Mouse (Mus musculus): ENCODE measurements around the gene Lrguk. TPM values are rescaled to one million over a fixed set of nuclear protein-coding genes. Genes with fewer than 3 reads are reported as not detected.

The Lrguk gene
- polyA plus RNA-seq, 1 experiment: 0.31 TPM

DNA sequence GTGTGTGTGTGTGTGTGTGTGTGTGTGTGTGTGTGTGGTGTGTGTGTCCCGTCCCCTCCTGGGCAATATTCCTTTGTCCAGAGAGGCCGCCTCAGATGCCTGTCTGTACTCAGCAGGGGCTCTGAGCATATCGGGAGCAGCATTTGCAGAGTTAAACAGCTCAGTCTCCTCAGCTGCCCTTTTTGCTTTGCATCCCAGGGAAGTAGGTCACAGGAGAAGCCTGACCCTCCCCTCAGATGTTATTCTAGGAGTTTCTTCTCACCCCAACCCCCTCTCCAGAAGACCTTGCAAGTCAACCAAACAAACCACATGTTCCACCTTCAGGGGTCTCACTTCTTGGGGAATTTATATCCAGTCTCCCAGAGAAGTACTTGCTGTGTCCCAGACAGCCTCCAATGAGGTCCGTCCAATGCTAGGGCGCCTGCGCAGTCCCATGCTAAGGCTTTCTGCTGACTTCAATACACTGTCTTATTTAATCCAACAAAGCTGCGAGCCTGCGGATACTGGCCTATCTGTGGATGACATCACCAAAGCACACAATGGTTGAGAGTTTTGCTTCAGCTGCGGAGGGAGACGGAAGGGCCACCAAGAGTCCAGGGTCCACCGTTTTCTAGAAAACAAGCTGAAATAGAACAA lies 17.4 kb downstream of the Lrguk start:
- no peaks in the 10 kb centered on the region for H3K27me3 ChIP-seq (ENCODE audit: control insufficient read depth, insufficient read depth, low read length)
- peaks cover 23% of the 10 kb centered on the region for H3K4me1 ChIP-seq (replicated peaks; ENCODE audit: control insufficient read depth, insufficient read depth, low read length)
- H3K27ac ChIP-seq (ENCODE audit: control insufficient read depth, insufficient read depth, low read length): peak overlapping the region; percentile 57
- no peak for DNase-seq
- no peaks in the 10 kb centered on the region for H3K36me3 ChIP-seq (ENCODE audit: control insufficient read depth, insufficient read depth, low read length)
- 93% methylated on average over 11 of the region's 11 CpGs for WGBS
- no peak overlapping the region for H3K4me3 ChIP-seq (ENCODE audit: control insufficient read depth, insufficient read depth, low read length)
- TF ChIP-seq POLR2A (IDR thresholded peaks at IDR 0.05; ENCODE audit: control insufficient read depth, extremely low read depth, insufficient read depth, low read length, poor library complexity): no peak
- TF ChIP-seq CTCF (IDR thresholded peaks at IDR 0.05; ENCODE audit: borderline replicate concordance, control insufficient read depth, extremely low read depth, insufficient read depth, low read length, poor library complexity): no peak

DNA sequence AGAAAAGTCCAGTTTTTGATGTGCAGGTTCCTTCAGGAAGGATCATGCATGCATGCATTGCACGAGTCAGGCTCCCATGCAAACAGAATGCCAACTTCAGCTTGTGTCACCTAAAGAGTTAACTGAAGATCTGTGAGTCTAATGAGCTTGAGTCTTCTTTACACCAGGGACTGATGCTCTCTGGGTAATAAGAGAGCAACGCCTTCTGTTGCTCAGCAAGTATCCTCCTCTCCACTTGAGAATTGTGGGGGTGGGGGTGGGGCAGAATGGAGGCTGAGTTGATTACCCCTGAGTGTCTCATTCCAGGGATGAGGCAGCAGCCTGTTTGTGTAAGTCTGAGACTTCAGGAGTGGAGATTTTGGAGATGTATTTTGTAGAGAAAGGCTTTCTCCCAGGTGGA lies 20.2 kb downstream of the Lrguk start:
- DNase-seq: no peak
- no peaks in the 10 kb centered on the region for H3K36me3 ChIP-seq (ENCODE audit: control insufficient read depth, insufficient read depth, low read length)
- no peak overlapping the region for H3K4me3 ChIP-seq (ENCODE audit: control insufficient read depth, insufficient read depth, low read length)
- H3K27ac ChIP-seq (ENCODE audit: control insufficient read depth, insufficient read depth, low read length): no peak overlapping the region
- no peaks in the 10 kb centered on the region for H3K27me3 ChIP-seq (ENCODE audit: control insufficient read depth, insufficient read depth, low read length)
- 93% methylated on average over 2 of the region's 2 CpGs for WGBS
- peaks cover 22% of the 10 kb centered on the region for H3K4me1 ChIP-seq (replicated peaks; ENCODE audit: control insufficient read depth, insufficient read depth, low read length)
- TF ChIP-seq POLR2A (IDR thresholded peaks at IDR 0.05; ENCODE audit: control insufficient read depth, extremely low read depth, insufficient read depth, low read length, poor library complexity) (no peak), CTCF (IDR thresholded peaks at IDR 0.05; ENCODE audit: borderline replicate concordance, control insufficient read depth, extremely low read depth, insufficient read depth, low read length, poor library complexity) (no peak)

DNA sequence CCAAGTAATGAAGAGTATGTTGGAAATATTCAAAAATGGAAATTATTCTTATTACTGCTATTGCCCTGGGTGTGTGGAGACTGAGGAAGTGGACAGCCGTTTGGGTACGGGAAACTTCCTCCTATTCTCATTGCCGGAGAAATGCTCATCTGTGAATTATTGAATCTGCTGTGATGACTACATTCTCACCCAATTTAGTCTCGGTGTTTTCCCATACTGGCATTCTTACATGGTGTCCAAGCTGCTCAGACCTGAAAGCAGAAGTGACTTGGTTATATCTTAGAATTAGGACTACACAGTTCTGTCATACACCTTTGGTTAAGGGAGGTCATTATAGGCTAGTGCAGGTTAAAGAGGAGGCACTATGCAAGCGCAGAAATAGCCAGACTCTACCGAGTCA lies 30.5 kb downstream of the Lrguk start:
- Histone ChIP-seq H3K27ac (ENCODE audit: control insufficient read depth, insufficient read depth, low read length) (no peak overlapping the region), H3K4me3 (ENCODE audit: control insufficient read depth, insufficient read depth, low read length) (no peak overlapping the region), H3K4me1 (replicated peaks; ENCODE audit: control insufficient read depth, insufficient read depth, low read length) (no peaks in the 10 kb centered on the region), H3K36me3 (ENCODE audit: control insufficient read depth, insufficient read depth, low read length) (no peaks in the 10 kb centered on the region), H3K27me3 (ENCODE audit: control insufficient read depth, insufficient read depth, low read length) (no peaks in the 10 kb centered on the region)
- DNase-seq: no peak
- TF ChIP-seq POLR2A (IDR thresholded peaks at IDR 0.05; ENCODE audit: control insufficient read depth, extremely low read depth, insufficient read depth, low read length, poor library complexity) (no peak), CTCF (IDR thresholded peaks at IDR 0.05; ENCODE audit: borderline replicate concordance, control insufficient read depth, extremely low read depth, insufficient read depth, low read length, poor library complexity) (no peak)
- WGBS: 78% methylated on average over 6 of the region's 6 CpGs

DNA sequence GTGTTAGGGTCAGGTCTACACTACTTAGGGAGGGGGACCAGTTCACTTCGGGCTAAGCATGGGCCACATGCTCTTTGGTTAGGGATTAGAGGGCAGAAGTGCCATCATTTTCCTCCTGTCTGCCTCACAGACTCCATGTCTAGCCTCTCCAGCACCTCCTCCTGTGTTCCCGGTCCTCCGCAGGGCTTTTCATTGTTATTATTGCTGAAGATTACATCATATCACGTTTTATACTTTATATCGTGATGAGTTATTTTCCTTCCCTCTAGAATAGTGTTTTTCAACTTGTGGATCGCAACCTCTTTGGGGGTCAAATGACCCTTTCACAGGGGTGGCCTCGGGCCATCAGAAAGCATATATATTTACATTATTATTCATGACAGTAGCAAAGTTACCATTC lies 37.5 kb downstream of the Lrguk start:
- Histone ChIP-seq H3K4me1 (replicated peaks; ENCODE audit: control insufficient read depth, insufficient read depth, low read length) (no peaks in the 10 kb centered on the region; the same call in 1 of the 2 replicates), H3K36me3 (ENCODE audit: control insufficient read depth, insufficient read depth, low read length) (no peaks in the 10 kb centered on the region), H3K27me3 (ENCODE audit: control insufficient read depth, insufficient read depth, low read length) (no peaks in the 10 kb centered on the region), H3K4me3 (ENCODE audit: control insufficient read depth, insufficient read depth, low read length) (no peak overlapping the region), H3K27ac (ENCODE audit: control insufficient read depth, insufficient read depth, low read length) (no peak overlapping the region)
- DNase-seq: no peak
- TF ChIP-seq POLR2A (IDR thresholded peaks at IDR 0.05; ENCODE audit: control insufficient read depth, extremely low read depth, insufficient read depth, low read length, poor library complexity) (no peak), CTCF (IDR thresholded peaks at IDR 0.05; ENCODE audit: borderline replicate concordance, control insufficient read depth, extremely low read depth, insufficient read depth, low read length, poor library complexity) (no peak)
- WGBS: 96% methylated on average over 7 of the region's 7 CpGs

DNA sequence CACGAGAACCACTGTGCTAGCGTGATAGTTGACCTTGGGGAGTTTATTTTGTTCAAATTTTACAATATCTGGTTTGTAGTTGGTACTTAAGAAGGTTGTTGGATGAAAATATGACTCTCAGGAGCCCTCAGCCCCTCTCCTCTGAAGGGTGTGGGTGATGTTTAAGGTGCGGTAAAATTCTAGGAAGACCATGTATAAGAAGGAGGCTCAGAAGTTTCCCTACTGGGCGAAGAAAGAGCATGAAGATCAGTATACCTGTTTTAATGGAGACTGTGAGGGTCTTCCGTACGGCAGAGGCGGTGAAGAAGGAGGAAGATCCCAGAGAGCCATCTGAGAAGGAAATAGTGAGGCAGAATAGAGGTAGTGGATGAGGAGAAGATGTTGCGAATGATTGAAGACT lies 38.0 kb downstream of the Lrguk start:
- H3K4me1 ChIP-seq (replicated peaks; ENCODE audit: control insufficient read depth, insufficient read depth, low read length): no peaks in the 10 kb centered on the region; the same call in 1 of the 2 replicates
- no peaks in the 10 kb centered on the region for H3K36me3 ChIP-seq (ENCODE audit: control insufficient read depth, insufficient read depth, low read length)
- H3K27me3 ChIP-seq (ENCODE audit: control insufficient read depth, insufficient read depth, low read length): no peaks in the 10 kb centered on the region
- 98% methylated on average over 8 of the region's 8 CpGs for WGBS
- TF ChIP-seq POLR2A (IDR thresholded peaks at IDR 0.05; ENCODE audit: control insufficient read depth, extremely low read depth, insufficient read depth, low read length, poor library complexity) (no peak), CTCF (IDR thresholded peaks at IDR 0.05; ENCODE audit: borderline replicate concordance, control insufficient read depth, extremely low read depth, insufficient read depth, low read length, poor library complexity) (no peak)
- DNase-seq: no peak
- no peak overlapping the region for H3K27ac ChIP-seq (ENCODE audit: control insufficient read depth, insufficient read depth, low read length)
- no peak overlapping the region for H3K4me3 ChIP-seq (ENCODE audit: control insufficient read depth, insufficient read depth, low read length)

DNA sequence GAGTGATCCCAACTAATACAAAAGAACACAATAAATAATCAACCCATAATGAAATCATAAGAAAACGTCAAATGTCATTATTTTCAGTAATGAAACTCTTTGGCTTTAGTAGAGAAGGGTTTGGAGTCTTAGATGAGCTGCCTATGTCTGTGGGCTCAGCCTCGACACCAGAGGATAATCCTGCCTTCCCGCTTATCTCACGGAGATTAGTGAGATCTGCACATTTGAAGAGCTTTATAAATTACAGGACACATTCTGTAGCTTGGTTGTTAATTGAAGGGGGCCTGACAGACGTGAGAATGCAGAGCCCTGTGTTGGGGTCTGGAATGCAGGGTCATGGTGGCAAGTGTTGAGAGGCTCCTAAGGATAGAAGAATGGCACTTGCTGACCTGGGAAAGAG lies 42.7 kb downstream of the Lrguk start:
- no peaks in the 10 kb centered on the region for H3K36me3 ChIP-seq (ENCODE audit: control insufficient read depth, insufficient read depth, low read length)
- DNase-seq: no peak
- no peaks in the 10 kb centered on the region for H3K27me3 ChIP-seq (ENCODE audit: control insufficient read depth, insufficient read depth, low read length)
- no peak for TF ChIP-seq POLR2A (IDR thresholded peaks at IDR 0.05; ENCODE audit: control insufficient read depth, extremely low read depth, insufficient read depth, low read length, poor library complexity)
- no peak for TF ChIP-seq CTCF (IDR thresholded peaks at IDR 0.05; ENCODE audit: borderline replicate concordance, control insufficient read depth, extremely low read depth, insufficient read depth, low read length, poor library complexity)
- no peak overlapping the region for H3K4me3 ChIP-seq (ENCODE audit: control insufficient read depth, insufficient read depth, low read length)
- WGBS: 94% methylated on average over 5 of the region's 5 CpGs
- no peak overlapping the region for H3K27ac ChIP-seq (ENCODE audit: control insufficient read depth, insufficient read depth, low read length)
- H3K4me1 ChIP-seq (replicated peaks; ENCODE audit: control insufficient read depth, insufficient read depth, low read length): no peaks in the 10 kb centered on the region; the same call in 1 of the 2 replicates
